10 mouse cellular contexts compared by ENCODE assay signal in the genomic region with DNA sequence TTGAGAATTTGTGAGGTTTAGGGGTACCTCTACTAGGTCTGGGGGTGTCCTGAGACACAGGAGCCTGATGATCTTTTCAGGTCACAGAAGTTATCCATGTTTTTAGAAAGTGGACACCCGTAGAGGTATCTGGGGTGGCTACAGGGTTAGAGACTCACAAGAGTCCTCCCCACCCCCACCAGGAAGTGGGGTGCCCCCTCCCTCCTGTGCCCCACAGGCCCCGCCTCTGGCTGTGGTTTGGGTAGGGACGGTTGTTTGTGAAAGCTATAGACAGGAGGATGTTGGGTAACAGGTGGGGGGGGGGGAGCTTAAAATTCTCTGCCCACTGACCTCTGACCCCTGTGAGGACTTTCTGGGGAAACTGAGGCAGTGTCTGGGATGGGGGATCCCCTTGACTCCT. TPM values are rescaled to one million over a fixed set of nuclear protein-coding genes. Genes with fewer than 3 reads are reported as not detected.
DNase-seq lines count a peak whose midpoint lies in the region; ATAC-seq and TF ChIP-seq lines count a peak whose summit lies in the region.
"Had no signal": no experiment of that assay in that cellular context is flagged by ENCODE, and none has a peak within 500 bp of the region (broad histone marks: within the 10 kb centered on the region; RNA-seq: fewer than 3 reads in every experiment).

No protein-coding gene starts in this region.

- no peaks in the 10 kb centered on the region for H3K36me3 ChIP-seq in heart, adult 2 months (ENCODE audit: control insufficient read depth, insufficient read depth, low read length)
- no peaks in the 10 kb centered on the region for H3K36me3 ChIP-seq in heart, embryonic 11.5 days (ENCODE audit: control insufficient read depth, insufficient read depth, low read length)
- peaks cover 18% of the 10 kb centered on the region for H3K36me3 ChIP-seq in heart, embryonic 10.5 days
- H3K36me3 ChIP-seq in lung, embryonic 16.5 days (ENCODE audit: control insufficient read depth, insufficient read depth, low read length): no peaks in the 10 kb centered on the region
- H3K36me3 ChIP-seq in hindbrain, embryonic 11.5 days (ENCODE audit: control insufficient read depth, insufficient read depth, low read length): no peaks in the 10 kb centered on the region

- no peak for TF ChIP-seq POLR2A in heart, adult 2 months (IDR thresholded peaks at IDR 0.05; ENCODE audit: insufficient read depth, low read depth, low read length)

- intact Hi-C loops in heart, adult 2 months (cut with DNase I): no loop called here

- peak overlapping the region; percentile 36 for H3K27ac ChIP-seq in heart, adult 2 months
- no peak overlapping the region for H3K27ac ChIP-seq in heart, embryonic 11.5 days (ENCODE audit: low read depth, low read length)
- peak overlapping the region; percentile 9; the same call in 1 of the 2 replicates for H3K27ac ChIP-seq in heart, embryonic 10.5 days
- no peak overlapping the region for H3K27ac ChIP-seq in lung, embryonic 16.5 days (ENCODE audit: low read length)
- H3K27ac ChIP-seq in hindbrain, embryonic 11.5 days (ENCODE audit: low read depth, low read length): no peak overlapping the region
- H3K27ac ChIP-seq: kidney, postnatal 0 days had no signal

- no peaks in the 10 kb centered on the region for H3K79me2 ChIP-seq in heart, adult 2 months (replicated peaks; ENCODE audit: control insufficient read depth, insufficient read depth, low read length)

- H3K4me1 ChIP-seq in heart, adult 2 months (ENCODE audit: control insufficient read depth, insufficient read depth, low read length): no peaks in the 10 kb centered on the region; the same call in 1 of the 2 replicates
- peaks cover 31% of the 10 kb centered on the region for H3K4me1 ChIP-seq in heart, embryonic 11.5 days (ENCODE audit: control insufficient read depth, insufficient read depth, low read length)
- H3K4me1 ChIP-seq in heart, embryonic 10.5 days: peaks cover 67% of the 10 kb centered on the region
- peaks cover 46% of the 10 kb centered on the region for H3K4me1 ChIP-seq in lung, embryonic 16.5 days (replicated peaks; ENCODE audit: control insufficient read depth, insufficient read depth, low read length)
- peaks cover 10% of the 10 kb centered on the region; the same call in 1 of the 2 replicates for H3K4me1 ChIP-seq in hindbrain, embryonic 11.5 days (replicated peaks; ENCODE audit: control insufficient read depth, insufficient read depth, low read length)

- H3K9me3 ChIP-seq in heart, embryonic 11.5 days (replicated peaks; ENCODE audit: control insufficient read depth, low read length): no peaks in the 10 kb centered on the region
- no peaks in the 10 kb centered on the region for H3K9me3 ChIP-seq in heart, embryonic 10.5 days
- no peaks in the 10 kb centered on the region for H3K9me3 ChIP-seq in lung, embryonic 16.5 days (ENCODE audit: control insufficient read depth, low read length)
- H3K9me3 ChIP-seq in hindbrain, embryonic 11.5 days (ENCODE audit: control insufficient read depth, low read length): no peaks in the 10 kb centered on the region

- DNase-seq in heart, adult 2 months: peak; percentile 64 to 84
- DNase-seq in heart, embryonic 10.5 days (ENCODE audit: low spot score): no peak
- peak; percentile 86 to 90 for DNase-seq in spleen, postnatal 4 days (ENCODE audit: low spot score in 2 of 2)
- DNase-seq in urinary bladder, postnatal 14 days (ENCODE audit: low spot score): no peak
- no peak for DNase-seq in ovary, adult 18-20 months (ENCODE audit: low spot score)
- no peak for DNase-seq in hindbrain, embryonic 11.5 days (ENCODE audit: low spot score)

- TF ChIP-seq CTCF in heart, adult 2 months (IDR thresholded peaks at IDR 0.05): no peak

- H3K9ac ChIP-seq in heart, adult 2 months (ENCODE audit: low read depth, low read length): no peak overlapping the region
- H3K9ac ChIP-seq in heart, embryonic 11.5 days (ENCODE audit: low read depth, low read length): no peak overlapping the region
- no peak overlapping the region for H3K9ac ChIP-seq in lung, embryonic 16.5 days (ENCODE audit: low read length)
- H3K9ac ChIP-seq in hindbrain, embryonic 11.5 days (ENCODE audit: low read depth, low read length): no peak overlapping the region

- no peak for ATAC-seq in heart, embryonic 11.5 days (replicated peaks; ENCODE audit: insufficient number of reproducible peaks, low FRiP score, low TSS enrichment)
- no peak for ATAC-seq in lung, embryonic 16.5 days (ENCODE audit: low read depth)
- ATAC-seq in hindbrain, embryonic 11.5 days (ENCODE audit: low FRiP score): no peak

- no peak for TF ChIP-seq EP300 in heart, adult 2 months (IDR thresholded peaks at IDR 0.05; ENCODE audit: insufficient read depth, low read depth, low read length)

- WGBS in heart, adult 2 months: 63% methylated on average over 3 of the region's 3 CpGs
- WGBS in heart, embryonic 11.5 days (ENCODE audit: insufficient replicate concordance): 70% methylated on average over 3 of the region's 3 CpGs
- WGBS in heart, embryonic 10.5 days: 75% methylated on average over 3 of the region's 3 CpGs
- 64% methylated on average over 3 of the region's 3 CpGs for WGBS in lung, embryonic 16.5 days
- 76% methylated on average over 3 of the region's 3 CpGs for WGBS in hindbrain, embryonic 11.5 days

- H3K4me2 ChIP-seq in heart, embryonic 11.5 days: no peak overlapping the region
- no peak overlapping the region for H3K4me2 ChIP-seq in lung, embryonic 16.5 days (ENCODE audit: low read depth, low read length)
- no peak overlapping the region for H3K4me2 ChIP-seq in hindbrain, embryonic 11.5 days (replicated peaks; ENCODE audit: low read depth, low read length)

- H3K27me3 ChIP-seq in heart, adult 2 months (ENCODE audit: control insufficient read depth, insufficient read depth, low read length): no peaks in the 10 kb centered on the region
- peaks cover 36% of the 10 kb centered on the region for H3K27me3 ChIP-seq in heart, embryonic 11.5 days (ENCODE audit: control insufficient read depth, insufficient read depth, low read length)
- peaks cover 40% of the 10 kb centered on the region for H3K27me3 ChIP-seq in heart, embryonic 10.5 days (ENCODE audit: insufficient read depth, poor library complexity, severe bottlenecking)
- H3K27me3 ChIP-seq in lung, embryonic 16.5 days (ENCODE audit: control insufficient read depth, insufficient read depth, low read depth, low read length): peaks cover 23% of the 10 kb centered on the region
- peaks cover 43% of the 10 kb centered on the region for H3K27me3 ChIP-seq in hindbrain, embryonic 11.5 days (ENCODE audit: control insufficient read depth, insufficient read depth, low read length)

- no peak overlapping the region for H3K4me3 ChIP-seq in heart, adult 2 months
- no peak overlapping the region for H3K4me3 ChIP-seq in heart, embryonic 11.5 days (ENCODE audit: low read depth, low read length)
- no peak overlapping the region for H3K4me3 ChIP-seq in heart, embryonic 10.5 days
- 0 out of 2 replicates have a peak overlapping the region, but pooled peaks have one; percentile 15 for H3K4me3 ChIP-seq in lung, embryonic 16.5 days (ENCODE audit: low read length)
- H3K4me3 ChIP-seq in hindbrain, embryonic 11.5 days (ENCODE audit: low read depth, low read length): no peak overlapping the region
- H3K4me3 ChIP-seq: myocyte had no signal

RNA-seq across cellular contexts. Expression of a gene that starts 0.9 kb away (rescaled TPM):
- total RNA-seq in heart, adult 2 months (2021): 1 to 10 TPM; 3.5 to 5.1 TPM
- polyA plus RNA-seq in heart, adult 2 months (2012; rRNA removed): 8.9 and 16.6 TPM in 2 replicates
- 6.2 and 7.5 TPM in 2 replicates for polyA plus RNA-seq in heart, embryonic 11.5 days (2014; fragmentation: Nextera tagmentation; extraction: Ambion mirVana)
- 12.0 and 16.7 TPM in 2 replicates for polyA plus RNA-seq in heart, embryonic 10.5 days (2016; fragmentation: Nextera tagmentation; extraction: Ambion mirVana)
- 18.1 and 21.8 TPM in 2 replicates for polyA plus RNA-seq in lung, embryonic 16.5 days (2015; fragmentation: Nextera tagmentation; extraction: Ambion mirVana)
- polyA plus RNA-seq in hindbrain, embryonic 11.5 days (2014; fragmentation: Nextera tagmentation; extraction: Ambion mirVana): 4.1 and 4.3 TPM in 2 replicates

RNA-seq across cellular contexts. Expression of a gene that starts 21.1 kb away (rescaled TPM):
- total RNA-seq in heart, adult 2 months (2021): 1 to 10 TPM; 6.6 to 8.0 TPM
- 9.2 and 10.8 TPM in 2 replicates for polyA plus RNA-seq in heart, adult 2 months (2012; rRNA removed)
- 2.1 and 2.8 TPM in 2 replicates for polyA plus RNA-seq in heart, embryonic 11.5 days (2014; fragmentation: Nextera tagmentation; extraction: Ambion mirVana)
- 2.8 and 4.1 TPM in 2 replicates for polyA plus RNA-seq in heart, embryonic 10.5 days (2016; fragmentation: Nextera tagmentation; extraction: Ambion mirVana)
- polyA plus RNA-seq in lung, embryonic 16.5 days (2015; fragmentation: Nextera tagmentation; extraction: Ambion mirVana): 4.9 and 5.6 TPM in 2 replicates
- 2.6 TPM in 2 replicates for polyA plus RNA-seq in hindbrain, embryonic 11.5 days (2014; fragmentation: Nextera tagmentation; extraction: Ambion mirVana)

RNA-seq across cellular contexts. Expression of a gene that starts 22.2 kb away (rescaled TPM):
- total RNA-seq in heart, adult 2 months (2021): 10 to 100 TPM; 78.3 to 89.8 TPM
- 182 and 194 TPM in 2 replicates for polyA plus RNA-seq in heart, adult 2 months (2012; rRNA removed)
- polyA plus RNA-seq in heart, embryonic 11.5 days (2014; fragmentation: Nextera tagmentation; extraction: Ambion mirVana): 160 and 182 TPM in 2 replicates
- 181 and 233 TPM in 2 replicates for polyA plus RNA-seq in heart, embryonic 10.5 days (2016; fragmentation: Nextera tagmentation; extraction: Ambion mirVana)
- polyA plus RNA-seq in lung, embryonic 16.5 days (2015; fragmentation: Nextera tagmentation; extraction: Ambion mirVana): 194 and 210 TPM in 2 replicates
- 215 and 222 TPM in 2 replicates for polyA plus RNA-seq in hindbrain, embryonic 11.5 days (2014; fragmentation: Nextera tagmentation; extraction: Ambion mirVana)

RNA-seq across cellular contexts. Expression of a gene that starts 29.0 kb away (rescaled TPM):
- 10 to 100 TPM; 30.2 to 39.3 TPM for total RNA-seq in heart, adult 2 months (2021)
- polyA plus RNA-seq in heart, adult 2 months (2012; rRNA removed): 52.5 and 60.7 TPM in 2 replicates
- 405 and 420 TPM in 2 replicates for polyA plus RNA-seq in heart, embryonic 11.5 days (2014; fragmentation: Nextera tagmentation; extraction: Ambion mirVana)
- 408 and 456 TPM in 2 replicates for polyA plus RNA-seq in heart, embryonic 10.5 days (2016; fragmentation: Nextera tagmentation; extraction: Ambion mirVana)
- polyA plus RNA-seq in lung, embryonic 16.5 days (2015; fragmentation: Nextera tagmentation; extraction: Ambion mirVana): 401 and 405 TPM in 2 replicates
- 180 and 221 TPM in 2 replicates for polyA plus RNA-seq in hindbrain, embryonic 11.5 days (2014; fragmentation: Nextera tagmentation; extraction: Ambion mirVana)

RNA-seq across cellular contexts. Expression of a gene that starts 29.6 kb away (rescaled TPM):
- 1,000 to 10,000 TPM in 1 of 2 experiments, 100 to 1,000 TPM in 1; 832 to 1,055 TPM for total RNA-seq in heart, adult 2 months (2021)
- polyA plus RNA-seq in heart, adult 2 months (2012; rRNA removed): 860 and 993 TPM in 2 replicates
- polyA plus RNA-seq in heart, embryonic 11.5 days (2014; fragmentation: Nextera tagmentation; extraction: Ambion mirVana): 711 and 729 TPM in 2 replicates
- 767 and 797 TPM in 2 replicates for polyA plus RNA-seq in heart, embryonic 10.5 days (2016; fragmentation: Nextera tagmentation; extraction: Ambion mirVana)
- 554 and 585 TPM in 2 replicates for polyA plus RNA-seq in lung, embryonic 16.5 days (2015; fragmentation: Nextera tagmentation; extraction: Ambion mirVana)
- polyA plus RNA-seq in hindbrain, embryonic 11.5 days (2014; fragmentation: Nextera tagmentation; extraction: Ambion mirVana): 543 and 552 TPM in 2 replicates

Comparison
In these comparisons a context has a peak if more than half of its experiments do, and no peak if none do; other contexts are left out.
1. DNase-seq: peak in heart, adult 2 months (2 of 2) and spleen, postnatal 4 days (2 of 2); none in heart, embryonic 10.5 days (single experiment), urinary bladder, postnatal 14 days (single experiment), ovary, adult 18-20 months (single experiment) and hindbrain, embryonic 11.5 days (single experiment).
2. H3K27ac ChIP-seq: peak in heart, adult 2 months (single experiment) and heart, embryonic 10.5 days (single experiment); none in heart, embryonic 11.5 days (single experiment), lung, embryonic 16.5 days (single experiment) and hindbrain, embryonic 11.5 days (single experiment).